Mouse (Mus musculus): ENCODE measurements around the gene Clps. TPM values are rescaled to one million over a fixed set of nuclear protein-coding genes. Genes with fewer than 3 reads are reported as not detected.

Clps gene
- total and polyA plus RNA-seq, 3 experiments = not detected

DNA sequence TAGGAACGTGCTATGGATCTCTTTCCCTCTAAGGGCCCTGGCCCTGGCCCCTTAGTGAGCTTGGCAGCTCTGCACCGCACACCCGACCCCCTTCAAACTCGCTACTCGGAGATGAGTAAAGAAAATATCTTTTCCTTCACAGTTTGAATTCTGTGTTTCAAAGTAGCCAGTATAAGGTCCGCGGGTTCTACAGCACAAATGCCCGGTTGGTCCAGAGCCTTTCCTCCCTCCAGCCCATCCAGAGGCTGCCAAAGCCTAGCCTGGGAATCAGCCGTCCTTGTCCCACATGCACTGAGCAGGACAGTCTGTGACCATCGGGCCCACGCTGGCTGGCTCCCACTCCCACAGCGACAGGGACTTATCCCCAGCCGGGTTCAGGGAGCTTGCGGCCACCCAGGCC, 11.5 kb downstream of the Clps start, which contains the start of gene Clpsl2:
Clpsl2 (plus strand) TSS at position 301 of the 400 bp plus-strand sequence.
- no peaks in the 10 kb centered on the region for H3K9me3 ChIP-seq (replicated peaks; ENCODE audit: insufficient read depth, low read length)
- no peaks in the 10 kb centered on the region for H3K79me2 ChIP-seq (ENCODE audit: control insufficient read depth, insufficient read depth, low read length, poor library complexity)
- peaks cover 4 to 9% of the 10 kb centered on the region in 2 experiments for H3K27me3 ChIP-seq (ENCODE audit: control insufficient read depth in 1 of 2, insufficient read depth in 2 of 2, low read length in 2 of 2)
- no peaks in the 10 kb centered on the region for H3K4me1 ChIP-seq (ENCODE audit: control insufficient read depth in 1 of 2, insufficient read depth in 2 of 2, low read length in 2 of 2)
- no peak for TF ChIP-seq JUND (IDR thresholded peaks at IDR 0.05; ENCODE audit: low read depth, low read length)
- no peak for TF ChIP-seq GABPA (IDR thresholded peaks at IDR 0.05; ENCODE audit: low read depth, low read length)
- TF ChIP-seq RAD21 (IDR thresholded peaks at IDR 0.05; ENCODE audit: low read depth, low read length) = no peak
- TF ChIP-seq MYC (IDR thresholded peaks at IDR 0.05; ENCODE audit: low read depth, low read length) = no peak
- TF ChIP-seq CHD2 (IDR thresholded peaks at IDR 0.05; ENCODE audit: low read length) = no peak
- no peak for TF ChIP-seq NRF1 (IDR thresholded peaks at IDR 0.05; ENCODE audit: insufficient read depth, low read depth, low read length, poor library complexity, severe bottlenecking)
- TF ChIP-seq EP300 (IDR thresholded peaks at IDR 0.05; ENCODE audit: low read depth in 1 of 2, low read length in 2 of 2) = no peak
- TF ChIP-seq MEF2A (IDR thresholded peaks at IDR 0.05; ENCODE audit: extremely low read depth, insufficient replicate concordance, low read depth, low read length, poor library complexity, severe bottlenecking) = no peak
- TF ChIP-seq NELFE (IDR thresholded peaks at IDR 0.05; ENCODE audit: low read depth, low read length) = no peak
- TF ChIP-seq ZC3H11A (IDR thresholded peaks at IDR 0.05; ENCODE audit: low read depth, low read length) = no peak
- TF ChIP-seq POLR2AphosphoS5 (IDR thresholded peaks at IDR 0.05; ENCODE audit: borderline replicate concordance, low read depth, low read length) = no peak
- no peak for TF ChIP-seq USF1 (IDR thresholded peaks at IDR 0.05; ENCODE audit: low read depth, low read length)
- no peak within 1 kb of the TSS for H3K9ac ChIP-seq (ENCODE audit: control insufficient read depth, low read depth, low read length, poor library complexity, severe bottlenecking)
- no peak for DNase-seq (ENCODE audit: low read depth, low spot score)
- H3K36me3 ChIP-seq (ENCODE audit: control insufficient read depth in 1 of 2, insufficient read depth in 2 of 2, low read length in 2 of 2) = no peaks in the 10 kb centered on the region; a peak in 1 of 4 replicates
- H3K4me3 ChIP-seq (ENCODE audit: control insufficient read depth in 1 of 2, insufficient read depth in 1 of 2, low read depth in 2 of 2, low read length in 2 of 2) = no peak within 1 kb of the TSS
- no peak within 1 kb of the TSS for H3K27ac ChIP-seq (ENCODE audit: control insufficient read depth, low read depth, low read length)

DNA sequence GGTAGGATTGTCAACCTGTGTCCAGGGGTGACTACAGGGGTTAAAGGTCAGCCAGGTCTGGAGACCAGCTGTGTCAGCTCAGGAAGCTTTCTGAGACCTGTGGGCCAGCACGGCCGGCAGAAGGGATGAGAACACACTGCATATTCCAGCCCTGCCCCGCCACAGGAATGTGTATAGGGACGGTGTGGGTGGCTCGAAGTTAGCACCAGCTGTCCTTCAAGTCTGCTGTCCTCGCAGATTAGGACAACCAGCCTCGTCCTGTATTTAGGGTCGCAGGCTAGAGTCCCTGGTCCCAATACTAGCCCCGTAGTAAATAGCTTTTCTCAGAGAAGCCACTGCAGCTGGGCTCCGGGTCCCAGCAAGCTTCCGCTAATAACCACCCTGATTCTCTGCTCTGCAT, 12.0 kb downstream of the Clps start:
- no peak overlapping the region for H3K9ac ChIP-seq (ENCODE audit: control insufficient read depth, low read depth, low read length, poor library complexity, severe bottlenecking)
- no peak for TF ChIP-seq POLR2AphosphoS5 (IDR thresholded peaks at IDR 0.05; ENCODE audit: borderline replicate concordance, low read depth, low read length)
- no peak for TF ChIP-seq USF1 (IDR thresholded peaks at IDR 0.05; ENCODE audit: low read depth, low read length)
- TF ChIP-seq ETS1 (IDR thresholded peaks at IDR 0.05; ENCODE audit: low read depth, low read length) = no peak
- no peak for TF ChIP-seq BHLHE40 (IDR thresholded peaks at IDR 0.05; ENCODE audit: borderline replicate concordance, low read depth, low read length)
- no peak for TF ChIP-seq MYC (IDR thresholded peaks at IDR 0.05; ENCODE audit: low read depth, low read length)
- no peak for TF ChIP-seq ZMIZ1 (IDR thresholded peaks at IDR 0.05; ENCODE audit: low read depth, low read length)
- no peak for TF ChIP-seq MAFK (IDR thresholded peaks at IDR 0.05; ENCODE audit: borderline replicate concordance, low read depth, low read length)
- no peak for TF ChIP-seq JUND (IDR thresholded peaks at IDR 0.05; ENCODE audit: low read depth, low read length)
- no peaks in the 10 kb centered on the region for H3K9me3 ChIP-seq (replicated peaks; ENCODE audit: insufficient read depth, low read length)
- no peak overlapping the region for H3K4me3 ChIP-seq (ENCODE audit: control insufficient read depth in 1 of 2, insufficient read depth in 1 of 2, low read depth in 2 of 2, low read length in 2 of 2)
- DNase-seq (ENCODE audit: low read depth, low spot score) = no peak
- H3K27me3 ChIP-seq (ENCODE audit: control insufficient read depth in 1 of 2, insufficient read depth in 2 of 2, low read length in 2 of 2) = peaks cover 4 to 9% of the 10 kb centered on the region in 2 experiments
- no peaks in the 10 kb centered on the region for H3K4me1 ChIP-seq (ENCODE audit: control insufficient read depth in 1 of 2, insufficient read depth in 2 of 2, low read length in 2 of 2)
- H3K36me3 ChIP-seq (ENCODE audit: control insufficient read depth in 1 of 2, insufficient read depth in 2 of 2, low read length in 2 of 2) = no peaks in the 10 kb centered on the region; a peak in 1 of 4 replicates
- no peak overlapping the region for H3K27ac ChIP-seq (ENCODE audit: control insufficient read depth, low read depth, low read length)
- H3K79me2 ChIP-seq (ENCODE audit: control insufficient read depth, insufficient read depth, low read length, poor library complexity) = no peaks in the 10 kb centered on the region
